Mouse (Mus musculus) neural tube, embryonic 11.5 days (tissue): Measurements from ENCODE around the gene Itgb2l. TPM values are rescaled to one million over a fixed set of nuclear protein-coding genes. Genes with fewer than 3 reads are reported as not detected.

Experiments
- ATAC-seq: fragments of 200-750 bp; cut with Nextera tagmentation; 2 replicates; pipeline ENCODE4 v1.8.0; 2017; ENCODE audit warnings: moderate number of reproducible peaks, mild to moderate bottlenecking, moderate TSS enrichment, moderate library complexity; ENCODE audit not compliant: insufficient read depth, low FRiP score, low TSS enrichment
- DNase-seq: peaks from one replicate; pipeline ENCODE4 v3.0.0-alpha.2; 2015; ENCODE audit warnings: low spot score
- H3K27ac ChIP-seq: fragments of 300-500 bp; sonication (generic); 2 replicates; pipeline ENCODE4 v1.5.1; 2014; ENCODE audit warnings: low read depth, mild to moderate bottlenecking, low read length
- H3K27me3 ChIP-seq: fragments of 300-500 bp; sonication (generic); 2 replicates; pipeline ENCODE4 v1.6.1; 2014; ENCODE audit warnings: mild to moderate bottlenecking, low read length, mixed read lengths; ENCODE audit not compliant: control insufficient read depth, insufficient read depth
- H3K36me3 ChIP-seq: fragments of 300-500 bp; sonication (generic); 2 replicates; pipeline ENCODE4 v1.6.1; 2014; ENCODE audit warnings: mild to moderate bottlenecking, low read length, moderate library complexity, mixed read lengths; ENCODE audit not compliant: control insufficient read depth, insufficient read depth
- H3K4me1 ChIP-seq: fragments of 300-500 bp; sonication (generic); 2 replicates; pipeline ENCODE4 v1.6.1; 2014; ENCODE audit warnings: low read length, mixed read lengths; ENCODE audit not compliant: control insufficient read depth, insufficient read depth
- H3K4me2 ChIP-seq: fragments of 300-500 bp; sonication (generic); 2 replicates; pipeline ENCODE4 v1.6.1; 2014; ENCODE audit warnings: low read depth, mild to moderate bottlenecking, moderate library complexity
- H3K4me3 ChIP-seq: fragments of 300-500 bp; sonication (generic); 2 replicates; pipeline ENCODE4 v1.5.1; 2014; ENCODE audit warnings: low read depth, low read length
- H3K9ac ChIP-seq: fragments of 300-500 bp; sonication (generic); 2 replicates; pipeline ENCODE4 v1.6.1; 2014; ENCODE audit warnings: mild to moderate bottlenecking, low read length
- H3K9me3 ChIP-seq: fragments of 300-500 bp; sonication (generic); 2 replicates; pipeline ENCODE4 v1.6.1; 2016; ENCODE audit warnings: low read length; ENCODE audit not compliant: control insufficient read depth
- WGBS: fragments of 180-500 bp; shearing (Covaris S2); extraction: QIAGEN DNeasy Blood & Tissue Kit; methylation state at CpG from one replicate; pipeline ENCODE4 v1.1.7; 2014; 5-methylcytosine and 5-hydroxymethylcytosine counted together
- polyA plus RNA-seq: library from polyadenylated mRNA; unstranded; fragments of >200 nt; fragmentation: Nextera tagmentation; extraction: Ambion mirVana; gene quantifications from 2 replicates; pipeline ENCODE4 v1.2.1, GENCODE M21; 2014

Gene Itgb2l
- polyA plus RNA-seq, 1 experiment from 2014 or later: not detected

DNA sequence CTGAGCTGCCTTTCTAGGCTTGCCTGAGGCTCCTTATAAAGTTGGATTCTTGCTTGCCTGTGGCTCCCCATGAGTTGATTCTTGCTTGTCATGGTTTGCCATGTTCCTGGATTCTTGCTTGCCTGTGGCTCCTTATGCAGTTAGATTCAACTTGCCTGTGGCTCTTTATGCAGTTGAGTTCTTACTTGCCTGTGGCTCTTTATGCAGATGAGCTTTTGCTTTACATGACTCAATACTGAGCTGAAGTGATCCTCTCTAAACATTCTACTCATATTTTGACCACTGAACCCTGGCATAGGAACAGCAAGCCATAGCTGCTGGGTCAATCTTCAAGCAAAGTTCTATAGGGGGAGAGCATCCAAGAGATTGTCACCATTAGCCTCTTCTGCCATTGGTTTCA is 58.7 kb downstream of the Itgb2l start:
- H3K9me3 ChIP-seq: no peaks in the 10 kb centered on the region
- no peaks in the 10 kb centered on the region for H3K36me3 ChIP-seq
- no peak overlapping the region for H3K4me3 ChIP-seq
- no peak for DNase-seq
- H3K9ac ChIP-seq: no peak overlapping the region
- H3K4me2 ChIP-seq: no peak overlapping the region
- no peak overlapping the region for H3K27ac ChIP-seq
- H3K4me1 ChIP-seq: no peaks in the 10 kb centered on the region
- ATAC-seq: no peak
- H3K27me3 ChIP-seq: no peaks in the 10 kb centered on the region

DNA sequence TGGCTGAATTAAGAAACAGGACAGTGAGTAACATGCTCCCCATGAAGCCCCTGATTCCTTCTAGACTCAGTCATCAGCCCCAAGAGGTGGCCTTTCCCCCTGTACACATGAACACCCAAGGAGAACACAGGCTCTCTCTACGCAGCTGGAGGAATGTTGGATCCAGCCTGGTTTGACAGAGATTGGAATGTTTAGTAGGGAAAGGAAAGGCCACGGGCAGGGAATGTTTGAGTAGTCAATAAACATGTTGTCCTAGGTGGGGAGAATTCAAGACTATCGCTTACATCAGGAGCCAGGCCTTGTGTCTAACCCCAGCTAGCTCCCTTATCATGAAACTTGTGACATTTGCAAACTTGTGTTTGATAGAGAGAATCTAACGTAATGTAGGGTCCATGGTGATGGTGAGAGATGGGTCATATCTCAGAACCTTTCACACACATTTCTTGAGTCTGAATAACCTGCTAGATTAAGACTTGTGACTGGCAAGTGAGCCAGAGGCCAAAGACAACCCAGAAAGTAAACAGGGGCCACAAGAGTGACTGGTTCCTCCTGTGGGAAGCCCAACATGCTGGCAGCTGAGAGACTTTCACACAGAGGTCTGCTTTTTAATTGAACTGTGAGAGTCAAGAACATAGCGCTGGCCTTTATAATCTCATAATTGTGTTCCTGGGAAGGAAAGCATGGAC is 60.8 kb downstream of the Itgb2l start:
- Histone ChIP-seq H3K27me3 (no peaks in the 10 kb centered on the region), H3K4me1 (no peaks in the 10 kb centered on the region), H3K4me3 (no peak overlapping the region), H3K9me3 (no peaks in the 10 kb centered on the region), H3K36me3 (no peaks in the 10 kb centered on the region), H3K9ac (no peak overlapping the region), H3K27ac (no peak overlapping the region), H3K4me2 (no peak overlapping the region)
- no peak for DNase-seq
- WGBS: 87% methylated on average over 5 of the region's 5 CpGs
- ATAC-seq: no peak

DNA sequence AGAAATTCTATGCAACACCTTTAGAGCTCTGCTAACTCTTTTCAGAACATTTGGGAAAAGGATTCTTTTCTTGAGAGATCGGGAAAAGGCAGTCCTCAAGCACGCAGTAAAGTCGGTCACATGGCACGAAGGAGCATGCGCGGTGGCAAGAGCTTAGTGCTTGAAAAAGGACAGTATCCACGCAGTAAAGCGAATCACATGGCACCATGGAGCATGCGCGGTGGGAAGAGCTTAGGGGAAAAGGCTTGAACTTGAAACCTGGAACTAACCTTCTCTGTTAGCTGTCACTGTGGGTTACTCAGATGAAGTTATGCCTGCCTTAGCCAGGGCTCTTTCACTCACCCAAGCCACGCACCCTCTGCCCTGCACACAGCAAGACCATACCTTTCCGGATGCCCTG is 62.0 kb downstream of the Itgb2l start:
- WGBS: 88% methylated on average over 12 of the region's 12 CpGs
- H3K4me1 ChIP-seq: no peaks in the 10 kb centered on the region
- H3K4me3 ChIP-seq: no peak overlapping the region
- no peaks in the 10 kb centered on the region for H3K9me3 ChIP-seq
- ATAC-seq (no peak), DNase-seq (no peak)
- no peak overlapping the region for H3K9ac ChIP-seq
- no peaks in the 10 kb centered on the region for H3K36me3 ChIP-seq
- no peak overlapping the region for H3K4me2 ChIP-seq
- H3K27me3 ChIP-seq: no peaks in the 10 kb centered on the region
- H3K27ac ChIP-seq: no peak overlapping the region

DNA sequence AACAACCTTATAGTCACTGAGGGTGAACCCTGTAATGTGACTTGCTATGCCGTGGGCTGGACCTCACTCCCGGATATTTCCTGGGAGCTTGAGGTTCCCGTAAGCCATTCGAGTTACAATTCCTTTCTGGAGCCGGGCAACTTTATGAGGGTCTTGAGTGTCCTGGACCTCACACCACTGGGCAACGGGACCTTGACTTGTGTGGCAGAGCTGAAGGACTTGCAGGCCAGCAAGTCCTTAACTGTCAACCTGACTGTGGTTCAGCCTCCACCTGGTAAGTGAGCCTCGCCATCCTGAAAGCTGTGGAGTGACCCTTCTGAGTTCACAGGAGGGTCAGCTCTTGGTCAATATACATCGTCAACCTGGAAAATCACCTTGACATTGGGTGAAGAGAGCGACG is 65.3 kb downstream of the Itgb2l start:
- no peaks in the 10 kb centered on the region for H3K27me3 ChIP-seq
- ATAC-seq (no peak), DNase-seq (no peak)
- no peak overlapping the region for H3K4me2 ChIP-seq
- H3K4me1 ChIP-seq: no peaks in the 10 kb centered on the region
- no peaks in the 10 kb centered on the region for H3K36me3 ChIP-seq
- H3K4me3 ChIP-seq: no peak overlapping the region
- H3K9me3 ChIP-seq: no peaks in the 10 kb centered on the region
- 92% methylated on average over 10 of the region's 10 CpGs for WGBS
- no peak overlapping the region for H3K9ac ChIP-seq
- no peak overlapping the region for H3K27ac ChIP-seq

DNA sequence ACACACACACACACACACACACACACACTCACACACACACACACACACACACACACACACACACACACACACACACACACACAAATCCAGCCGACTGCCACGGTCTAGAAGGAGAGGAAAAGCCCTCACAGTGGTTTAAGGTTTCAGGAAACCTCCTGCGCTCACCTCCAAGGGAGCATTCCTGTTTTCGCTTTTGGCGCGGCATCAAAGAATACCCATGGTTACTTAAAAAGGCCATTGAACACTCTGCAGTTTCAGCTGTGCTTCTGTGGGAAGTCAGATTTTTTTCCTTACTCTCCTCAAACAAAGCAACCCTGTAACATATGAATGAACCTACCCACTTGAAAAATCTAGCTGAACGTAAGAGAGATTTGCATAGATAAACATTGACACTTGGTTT is 67.1 kb downstream of the Itgb2l start:
- no peak for ATAC-seq
- no peak overlapping the region for H3K4me2 ChIP-seq
- H3K27me3 ChIP-seq: no peaks in the 10 kb centered on the region
- no peak overlapping the region for H3K27ac ChIP-seq
- H3K9me3 ChIP-seq: no peaks in the 10 kb centered on the region
- no peaks in the 10 kb centered on the region for H3K36me3 ChIP-seq
- H3K4me1 ChIP-seq: no peaks in the 10 kb centered on the region
- no peak overlapping the region for H3K4me3 ChIP-seq
- 35% methylated on average over 7 of the region's 7 CpGs for WGBS
- no peak overlapping the region for H3K9ac ChIP-seq
- DNase-seq: peak; percentile 51

DNA sequence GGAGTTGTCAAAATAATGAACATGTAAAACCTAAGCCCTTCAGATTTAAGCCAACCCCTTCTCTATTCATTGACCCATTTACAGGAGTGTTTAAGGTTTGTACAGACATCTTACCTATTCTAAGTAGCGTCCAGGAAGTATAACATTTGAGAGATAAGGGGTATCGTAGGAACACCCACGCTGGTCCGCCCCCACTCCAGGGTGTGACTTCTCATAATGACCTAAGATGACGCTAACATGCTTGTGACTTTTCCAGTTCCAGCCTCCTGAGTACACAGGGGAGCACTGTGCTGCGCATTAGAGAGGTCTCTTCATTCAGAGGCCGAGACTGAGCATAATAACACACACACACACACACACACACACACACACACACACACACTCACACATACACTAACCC is 67.9 kb downstream of the Itgb2l start:
- DNase-seq (no peak), ATAC-seq (no peak)
- no peaks in the 10 kb centered on the region for H3K27me3 ChIP-seq
- no peaks in the 10 kb centered on the region for H3K36me3 ChIP-seq
- H3K27ac ChIP-seq: no peak overlapping the region
- no peaks in the 10 kb centered on the region for H3K4me1 ChIP-seq
- no peak overlapping the region for H3K9ac ChIP-seq
- no peaks in the 10 kb centered on the region for H3K9me3 ChIP-seq
- H3K4me3 ChIP-seq: no peak overlapping the region
- 91% methylated on average over 7 of the region's 7 CpGs for WGBS
- no peak overlapping the region for H3K4me2 ChIP-seq

DNA sequence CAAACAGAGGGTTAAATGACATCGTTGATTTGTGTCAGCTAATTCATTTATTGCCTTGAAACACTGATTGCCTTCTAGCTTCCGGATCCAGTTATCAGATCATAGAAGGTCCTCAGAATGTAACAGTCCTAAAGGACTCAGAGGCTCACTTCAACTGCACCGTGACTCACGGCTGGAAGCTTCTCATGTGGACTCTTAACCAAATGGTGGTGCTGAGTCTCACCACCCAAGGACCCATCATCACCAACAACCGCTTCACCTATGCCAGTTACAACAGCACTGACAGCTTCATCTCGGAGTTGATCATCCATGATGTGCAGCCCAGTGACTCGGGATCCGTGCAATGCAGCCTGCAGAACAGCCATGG is 70.7 kb downstream of the Itgb2l start:
- ATAC-seq (no peak), DNase-seq (no peak)
- Histone ChIP-seq H3K27ac (no peak overlapping the region), H3K4me2 (no peak overlapping the region), H3K9me3 (no peaks in the 10 kb centered on the region), H3K4me1 (no peaks in the 10 kb centered on the region), H3K9ac (no peak overlapping the region), H3K4me3 (no peak overlapping the region), H3K36me3 (no peaks in the 10 kb centered on the region), H3K27me3 (no peaks in the 10 kb centered on the region)
- 79% methylated on average over 8 of the region's 8 CpGs for WGBS

Other genes starting within 250 kb of the Itgb2l start
- 3.5 and 4.4 TPM in 2 replicates for gene Sh3bgr, start 243.2 kb downstream of the Itgb2l start, polyA plus RNA-seq
- 0.41 and 0.76 TPM in 2 replicates for gene B3galt5, start 207.8 kb downstream of the Itgb2l start, polyA plus RNA-seq
- gene Pcp4, start 24.0 kb upstream of the Itgb2l start, polyA plus RNA-seq: 24.7 and 26.4 TPM in 2 replicates